Mouse (Mus musculus): ENCODE results near the gene Tfec. TPM values are rescaled to one million over a fixed set of nuclear protein-coding genes. Genes with fewer than 3 reads are reported as not detected.

Gene Tfec
- 0.24 and 1.5 TPM in 2 replicates for total RNA-seq (2014; rRNA removed)
- 0.28 and 0.31 TPM in 2 replicates for polyA plus RNA-seq (2015; fragmentation: Nextera tagmentation; extraction: Ambion mirVana)

- H3K4me3 ChIP-seq (ENCODE audit: low read depth, low read length), result no peak within 1 kb of the TSS
- H3K27me3 ChIP-seq (ENCODE audit: insufficient read depth, low read length), result no peaks in the 10 kb centered on the region
- no peak within 1 kb of the TSS for H3K9ac ChIP-seq
- DNase-seq (no peak), ATAC-seq (no peak)
- H3K4me2 ChIP-seq (ENCODE audit: low read depth), result no peak within 1 kb of the TSS
- no peak for TF ChIP-seq CTCF (IDR thresholded peaks at IDR 0.05; ENCODE audit: low read depth)
- no peaks in the 10 kb centered on the region for H3K9me3 ChIP-seq (ENCODE audit: low read length)
- H3K4me1 ChIP-seq (ENCODE audit: insufficient read depth), result no peaks in the 10 kb centered on the region
- no peak within 1 kb of the TSS for H3K27ac ChIP-seq (ENCODE audit: low read depth, low read length)
- WGBS, result 89% methylated on average over 7 of the region's 7 CpGs
- no peaks in the 10 kb centered on the region for H3K36me3 ChIP-seq (ENCODE audit: insufficient read depth)
Measured at GRCm38 (mm10) chr6:16898251-16898862, at the start of gene Tfec. TSS of gene Tfec (minus strand) at chr6:16898441.

- WGBS, result 71% methylated on average over 3 of the region's 3 CpGs
- no peak overlapping the region for H3K27ac ChIP-seq (ENCODE audit: low read depth, low read length)
- H3K27me3 ChIP-seq (ENCODE audit: insufficient read depth, low read length), result no peaks in the 10 kb centered on the region
- TF ChIP-seq CTCF (IDR thresholded peaks at IDR 0.05; ENCODE audit: low read depth), result no peak
- no peaks in the 10 kb centered on the region for H3K4me1 ChIP-seq (ENCODE audit: insufficient read depth)
- no peaks in the 10 kb centered on the region for H3K36me3 ChIP-seq (ENCODE audit: insufficient read depth)
- DNase-seq (no peak), ATAC-seq (no peak)
- H3K9ac ChIP-seq, result no peak overlapping the region
- no peak overlapping the region for H3K4me2 ChIP-seq (ENCODE audit: low read depth)
- no peak overlapping the region for H3K4me3 ChIP-seq (ENCODE audit: low read depth, low read length)
- no peaks in the 10 kb centered on the region for H3K9me3 ChIP-seq (ENCODE audit: low read length)
Measured at GRCm38 (mm10) chr6:16947837-16948236, 49.6 kb upstream of the Tfec start.

GRCm38 (mm10) chr6:16943513-16943912 is 45.3 kb upstream of the Tfec start:
- TF ChIP-seq CTCF (IDR thresholded peaks at IDR 0.05; ENCODE audit: low read depth), result no peak
- WGBS, result 80% methylated on average over 3 of the region's 3 CpGs

GRCm38 (mm10) chr6:16942433-16942832 is 44.2 kb upstream of the Tfec start:
- no peak overlapping the region for H3K27ac ChIP-seq (ENCODE audit: low read depth, low read length)
- H3K9me3 ChIP-seq (ENCODE audit: low read length), result no peaks in the 10 kb centered on the region
- no peaks in the 10 kb centered on the region for H3K27me3 ChIP-seq (ENCODE audit: insufficient read depth, low read length)
- H3K4me1 ChIP-seq (ENCODE audit: insufficient read depth), result no peaks in the 10 kb centered on the region
- WGBS, result 21% methylated on average over 4 of the region's 4 CpGs
- no peak overlapping the region for H3K4me3 ChIP-seq (ENCODE audit: low read depth, low read length)
- DNase-seq (no peak), ATAC-seq (no peak)
- no peaks in the 10 kb centered on the region for H3K36me3 ChIP-seq (ENCODE audit: insufficient read depth)
- no peak overlapping the region for H3K4me2 ChIP-seq (ENCODE audit: low read depth)
- H3K9ac ChIP-seq, result no peak overlapping the region
- TF ChIP-seq CTCF (IDR thresholded peaks at IDR 0.05; ENCODE audit: low read depth), result no peak

More at GRCm38 (mm10) chr6:16943513-16943912, 45.3 kb upstream of the Tfec start:
- Histone ChIP-seq H3K4me1 (ENCODE audit: insufficient read depth) (no peaks in the 10 kb centered on the region), H3K27me3 (ENCODE audit: insufficient read depth, low read length) (no peaks in the 10 kb centered on the region), H3K9me3 (ENCODE audit: low read length) (no peaks in the 10 kb centered on the region), H3K9ac (no peak overlapping the region), H3K27ac (ENCODE audit: low read depth, low read length) (no peak overlapping the region), H3K4me2 (ENCODE audit: low read depth) (no peak overlapping the region), H3K4me3 (ENCODE audit: low read depth, low read length) (no peak overlapping the region), H3K36me3 (ENCODE audit: insufficient read depth) (no peaks in the 10 kb centered on the region)
- ATAC-seq (no peak), DNase-seq (no peak)

GRCm38 (mm10) chr6:16931059-16931458 is 32.8 kb upstream of the Tfec start:
- Histone ChIP-seq H3K36me3 (ENCODE audit: insufficient read depth) (no peaks in the 10 kb centered on the region), H3K9ac (no peak overlapping the region), H3K27me3 (ENCODE audit: insufficient read depth, low read length) (no peaks in the 10 kb centered on the region), H3K9me3 (ENCODE audit: low read length) (no peaks in the 10 kb centered on the region), H3K4me1 (ENCODE audit: insufficient read depth) (no peaks in the 10 kb centered on the region), H3K27ac (ENCODE audit: low read depth, low read length) (no peak overlapping the region), H3K4me3 (ENCODE audit: low read depth, low read length) (no peak overlapping the region), H3K4me2 (ENCODE audit: low read depth) (no peak overlapping the region)
- DNase-seq (no peak), ATAC-seq (no peak)
- no peak for TF ChIP-seq CTCF (IDR thresholded peaks at IDR 0.05; ENCODE audit: low read depth)
- 65% methylated on average over 6 of the region's 6 CpGs for WGBS

- H3K27me3 ChIP-seq (ENCODE audit: insufficient read depth, low read length), result no peaks in the 10 kb centered on the region
- ATAC-seq, result no peak
- no peaks in the 10 kb centered on the region for H3K4me1 ChIP-seq (ENCODE audit: insufficient read depth)
- H3K4me3 ChIP-seq (ENCODE audit: low read depth, low read length), result no peak overlapping the region
- no peak for TF ChIP-seq CTCF (IDR thresholded peaks at IDR 0.05; ENCODE audit: low read depth)
- no peak for DNase-seq
- H3K9ac ChIP-seq, result no peak overlapping the region
- no peaks in the 10 kb centered on the region for H3K36me3 ChIP-seq (ENCODE audit: insufficient read depth)
- no peak overlapping the region for H3K4me2 ChIP-seq (ENCODE audit: low read depth)
- no peaks in the 10 kb centered on the region for H3K9me3 ChIP-seq (ENCODE audit: low read length)
- H3K27ac ChIP-seq (ENCODE audit: low read depth, low read length), result no peak overlapping the region
- 69% methylated on average over 2 of the region's 2 CpGs for WGBS
Measured at GRCm38 (mm10) chr6:16920111-16920656, 21.9 kb upstream of the Tfec start.

GRCm38 (mm10) chr6:16891819-16892218 is 6.4 kb downstream of the Tfec start:
- Histone ChIP-seq H3K36me3 (ENCODE audit: insufficient read depth) (no peaks in the 10 kb centered on the region), H3K9me3 (ENCODE audit: low read length) (no peaks in the 10 kb centered on the region), H3K27ac (ENCODE audit: low read depth, low read length) (no peak overlapping the region), H3K4me2 (ENCODE audit: low read depth) (no peak overlapping the region), H3K9ac (no peak overlapping the region), H3K4me1 (ENCODE audit: insufficient read depth) (no peaks in the 10 kb centered on the region), H3K4me3 (ENCODE audit: low read depth, low read length) (no peak overlapping the region), H3K27me3 (ENCODE audit: insufficient read depth, low read length) (no peaks in the 10 kb centered on the region)
- no peak for ATAC-seq
- WGBS, result 88% methylated on average over 5 of the region's 5 CpGs
- TF ChIP-seq CTCF (IDR thresholded peaks at IDR 0.05; ENCODE audit: low read depth), result no peak
- DNase-seq, result no peak
